ENCODE assay signal across 24 mouse cellular contexts in genomic region chr6:146631847-146632246, GRCm38 (mm10). TPM values are rescaled to one million over a fixed set of nuclear protein-coding genes. Genes with fewer than 3 reads are reported as not detected.
DNase-seq lines count a peak whose midpoint lies in the region; ATAC-seq and TF ChIP-seq lines count a peak whose summit lies in the region.
"Had no signal": no experiment of that assay in that cellular context is flagged by ENCODE, and none has a peak within 500 bp of the region (broad histone marks: within the 10 kb centered on the region; RNA-seq: fewer than 3 reads in every experiment).

No protein-coding gene starts in this region.

- no peaks in the 10 kb centered on the region for H3K36me3 ChIP-seq in heart, embryonic 14.5 days (ENCODE audit: control insufficient read depth, insufficient read depth, low read length)
- H3K36me3 ChIP-seq in megakaryocyte, embryonic 14.5 days (replicated peaks; ENCODE audit: low read length), result peaks cover 29% of the 10 kb centered on the region
- H3K36me3 ChIP-seq in liver, embryonic 11.5 days (ENCODE audit: control insufficient read depth, insufficient read depth, low read length), result no peaks in the 10 kb centered on the region
- no peaks in the 10 kb centered on the region for H3K36me3 ChIP-seq in liver, postnatal 0 days (replicated peaks; ENCODE audit: insufficient read depth, low read length)
- H3K36me3 ChIP-seq in hindbrain, embryonic 11.5 days (ENCODE audit: control insufficient read depth, insufficient read depth, low read length), result no peaks in the 10 kb centered on the region
- no peaks in the 10 kb centered on the region for H3K36me3 ChIP-seq in neural tube, embryonic 15.5 days
- H3K36me3 ChIP-seq: intestine, embryonic 15.5 days; midbrain, embryonic 15.5 days; neural tube, embryonic 13.5 days had no signal

- no peak overlapping the region for H3K9ac ChIP-seq in heart, embryonic 14.5 days (ENCODE audit: low read length)
- peak overlapping the region; percentile 27 for H3K9ac ChIP-seq in liver, embryonic 11.5 days (ENCODE audit: low read depth, low read length)
- peak overlapping the region; percentile 23; the same call in 1 of the 2 replicates for H3K9ac ChIP-seq in liver, postnatal 0 days (replicated peaks)
- H3K9ac ChIP-seq in hindbrain, embryonic 11.5 days (ENCODE audit: low read depth, low read length), result no peak overlapping the region
- H3K9ac ChIP-seq in neural tube, embryonic 15.5 days (replicated peaks), result no peak overlapping the region
- H3K9ac ChIP-seq: forebrain, embryonic 13.5 days; intestine, embryonic 15.5 days; lung, embryonic 14.5 days; midbrain, embryonic 15.5 days; neural tube, embryonic 13.5 days had no signal

- no peak for TF ChIP-seq CTCF in liver, postnatal 0 days (IDR thresholded peaks at IDR 0.05; ENCODE audit: low read depth)

- peaks cover 15 to 17% of the 10 kb centered on the region in 2 experiments; a peak in 3 of 4 replicates for H3K4me1 ChIP-seq in heart, embryonic 14.5 days (ENCODE audit: control insufficient read depth in 2 of 2, insufficient read depth in 2 of 2, low read length in 2 of 2)
- peaks cover 60% of the 10 kb centered on the region for H3K4me1 ChIP-seq in megakaryocyte, embryonic 14.5 days
- H3K4me1 ChIP-seq in liver, embryonic 11.5 days (replicated peaks; ENCODE audit: control insufficient read depth, insufficient read depth, low read length), result peaks cover 30% of the 10 kb centered on the region
- peaks cover 41% of the 10 kb centered on the region for H3K4me1 ChIP-seq in liver, postnatal 0 days (ENCODE audit: insufficient read depth)
- no peaks in the 10 kb centered on the region for H3K4me1 ChIP-seq in hindbrain, embryonic 11.5 days (replicated peaks; ENCODE audit: control insufficient read depth, insufficient read depth, low read length)
- H3K4me1 ChIP-seq in neural tube, embryonic 15.5 days, result peaks cover 14% of the 10 kb centered on the region

- intact Hi-C loops in heart, postnatal 14 days (cut with DNase I), result loop anchor here (5.0 kb wide), 1 partner anchor 130 kb away; the partner anchor contains the start of gene Itpr2

- H3K4me2 ChIP-seq in heart, embryonic 14.5 days (ENCODE audit: low read length), result peak overlapping the region; percentile 30; the same call in 1 of the 2 replicates
- peak overlapping the region; percentile 77 for H3K4me2 ChIP-seq in liver, embryonic 11.5 days
- H3K4me2 ChIP-seq in liver, postnatal 0 days (ENCODE audit: low read depth, low read length), result peak overlapping the region; percentile 85
- no peak overlapping the region for H3K4me2 ChIP-seq in hindbrain, embryonic 11.5 days (replicated peaks; ENCODE audit: low read depth, low read length)
- H3K4me2 ChIP-seq in neural tube, embryonic 15.5 days, result no peak overlapping the region
- H3K4me2 ChIP-seq: forebrain, embryonic 13.5 days; intestine, embryonic 15.5 days; midbrain, embryonic 15.5 days; neural tube, embryonic 13.5 days had no signal

- WGBS in heart, embryonic 14.5 days, result 61% methylated on average over 8 of the region's 8 CpGs
- 57% methylated on average over 8 of the region's 8 CpGs for WGBS in liver, embryonic 11.5 days
- 60% methylated on average over 8 of the region's 8 CpGs for WGBS in liver, postnatal 0 days (ENCODE audit: insufficient replicate concordance)
- 69% methylated on average over 8 of the region's 8 CpGs for WGBS in hindbrain, embryonic 11.5 days
- WGBS in neural tube, embryonic 15.5 days, result 64% methylated on average over 8 of the region's 8 CpGs

- H3K27me3 ChIP-seq in heart, embryonic 14.5 days (ENCODE audit: control insufficient read depth, insufficient read depth, low read length), result no peaks in the 10 kb centered on the region
- no peaks in the 10 kb centered on the region for H3K27me3 ChIP-seq in megakaryocyte, embryonic 14.5 days (replicated peaks)
- no peaks in the 10 kb centered on the region for H3K27me3 ChIP-seq in liver, embryonic 11.5 days (replicated peaks; ENCODE audit: control insufficient read depth, insufficient read depth, low read length)
- no peaks in the 10 kb centered on the region for H3K27me3 ChIP-seq in liver, postnatal 0 days (ENCODE audit: insufficient read depth, low read length)
- no peaks in the 10 kb centered on the region for H3K27me3 ChIP-seq in hindbrain, embryonic 11.5 days (ENCODE audit: control insufficient read depth, insufficient read depth, low read length)
- H3K27me3 ChIP-seq in neural tube, embryonic 15.5 days (replicated peaks), result no peaks in the 10 kb centered on the region
- H3K27me3 ChIP-seq: CH12.LX; forebrain, embryonic 13.5 days; intestine, embryonic 15.5 days; midbrain, embryonic 15.5 days; neural tube, embryonic 13.5 days had no signal

- no peak for TF ChIP-seq EP300 in liver, postnatal 0 days (IDR thresholded peaks at IDR 0.05; ENCODE audit: low read depth)

- H3K27ac ChIP-seq in heart, embryonic 14.5 days (replicated peaks in 1 of 2; ENCODE audit: control insufficient read depth in 1 of 2, insufficient read depth in 1 of 2, low read depth in 2 of 2, low read length in 2 of 2), result no peak overlapping the region
- H3K27ac ChIP-seq in liver, embryonic 11.5 days (ENCODE audit: low read depth, low read length), result peak overlapping the region; percentile 86; the same call in 1 of the 2 replicates
- peak overlapping the region; percentile 60 for H3K27ac ChIP-seq in liver, postnatal 0 days (ENCODE audit: low read depth)
- H3K27ac ChIP-seq in hindbrain, embryonic 11.5 days (ENCODE audit: low read depth, low read length), result no peak overlapping the region
- H3K27ac ChIP-seq in neural tube, embryonic 15.5 days (replicated peaks), result no peak overlapping the region
- H3K27ac ChIP-seq: forebrain, embryonic 13.5 days; intestine, embryonic 15.5 days; left cerebral cortex, adult 2 months; midbrain, embryonic 15.5 days; neural tube, embryonic 13.5 days had no signal

- no peaks in the 10 kb centered on the region for H3K9me3 ChIP-seq in heart, embryonic 14.5 days (ENCODE audit: control insufficient read depth, low read length)
- H3K9me3 ChIP-seq in megakaryocyte, embryonic 14.5 days, result no peaks in the 10 kb centered on the region
- no peaks in the 10 kb centered on the region for H3K9me3 ChIP-seq in liver, embryonic 11.5 days (ENCODE audit: control insufficient read depth, low read length)
- H3K9me3 ChIP-seq in liver, postnatal 0 days (ENCODE audit: low read length), result no peaks in the 10 kb centered on the region
- no peaks in the 10 kb centered on the region for H3K9me3 ChIP-seq in hindbrain, embryonic 11.5 days (ENCODE audit: control insufficient read depth, low read length)
- H3K9me3 ChIP-seq in neural tube, embryonic 15.5 days (replicated peaks), result no peaks in the 10 kb centered on the region
- H3K9me3 ChIP-seq: forebrain, embryonic 13.5 days; intestine, embryonic 15.5 days; midbrain, embryonic 15.5 days; neural tube, embryonic 13.5 days had no signal

- no peak for ATAC-seq in heart, embryonic 14.5 days (ENCODE audit: insufficient number of reproducible peaks, insufficient read depth, low FRiP score, low read depth)
- ATAC-seq in megakaryocyte, adult 5-6 weeks (ENCODE audit: poor library complexity, severe bottlenecking), result no peak
- ATAC-seq in liver, embryonic 11.5 days (replicated peaks; ENCODE audit: low FRiP score), result no peak
- no peak for ATAC-seq in liver, postnatal 0 days
- no peak for ATAC-seq in hindbrain, embryonic 11.5 days (ENCODE audit: low FRiP score)
- no peak for ATAC-seq in neural tube, embryonic 15.5 days (ENCODE audit: low FRiP score)
- ATAC-seq: forebrain, embryonic 13.5 days; hindbrain, embryonic 16.5 days; intestine, embryonic 15.5 days; midbrain, embryonic 15.5 days had no signal

- no peak for DNase-seq in heart, postnatal 14 days
- DNase-seq in liver, embryonic 11.5 days (ENCODE audit: low spot score), result no peak
- no peak for DNase-seq in liver, postnatal 0 days
- DNase-seq in hindbrain, embryonic 11.5 days (ENCODE audit: low spot score), result no peak
- DNase-seq: B cell, adult 2 months; cerebellum, adult 11 months; cerebellum, postnatal 10 days; kidney, adult 8-10 months; left cerebral cortex, postnatal 4 days; lung, embryonic 14.5 days; right cerebral cortex, adult 18-20 months; right cerebral cortex, postnatal 4 days; thymus, postnatal 14 days had no signal

- H3K4me3 ChIP-seq in heart, embryonic 14.5 days (ENCODE audit: control insufficient read depth in 1 of 2, insufficient read depth in 1 of 2, low read depth in 1 of 2, low read length in 2 of 2), result no peak overlapping the region
- peak overlapping the region; percentile 97 for H3K4me3 ChIP-seq in megakaryocyte, embryonic 14.5 days (replicated peaks)
- H3K4me3 ChIP-seq in liver, embryonic 11.5 days (ENCODE audit: low read depth, low read length), result peak overlapping the region; percentile 86; the same call in 1 of the 2 replicates
- no peak overlapping the region for H3K4me3 ChIP-seq in liver, postnatal 0 days (ENCODE audit: low read depth, low read length)
- H3K4me3 ChIP-seq in hindbrain, embryonic 11.5 days (ENCODE audit: low read depth, low read length), result no peak overlapping the region
- no peak overlapping the region for H3K4me3 ChIP-seq in neural tube, embryonic 15.5 days (replicated peaks)
- H3K4me3 ChIP-seq: forebrain, embryonic 13.5 days; intestine, embryonic 15.5 days; left cerebral cortex, adult 2 months; midbrain, embryonic 15.5 days; neural tube, embryonic 13.5 days had no signal

RNA-seq across cellular contexts. Expression of gene Med21, which starts 10.5 kb away (rescaled TPM):
- 153 and 156 TPM in 2 replicates for polyA plus RNA-seq in heart, embryonic 14.5 days (2014; fragmentation: Nextera tagmentation; extraction: Ambion mirVana)
- total RNA-seq in heart, postnatal 14 days (2021), result 10 to 100 TPM; 51.3 to 55.2 TPM
- polyA plus RNA-seq in megakaryocyte, embryonic 14.5 days (2012; ENCODE audit: insufficient read depth, low replicate concordance), result 4.1 TPM in 1 of 2 replicates, not detected in the other
- total RNA-seq in megakaryocyte, adult 5-6 weeks (2015), result 96.7 and 109 TPM in 2 replicates
- total RNA-seq in megakaryocyte, adult 5-6 weeks (2017), result 76.2 and 82.8 TPM in 2 replicates
- polyA plus RNA-seq in liver, embryonic 11.5 days (2014; fragmentation: Nextera tagmentation; extraction: Ambion mirVana), result 97.2 and 112 TPM in 2 replicates
- polyA plus RNA-seq in liver, postnatal 0 days (2015; fragmentation: Nextera tagmentation; extraction: Ambion mirVana), result 52.2 and 53.8 TPM in 2 replicates
- 125 and 132 TPM in 2 replicates for polyA plus RNA-seq in hindbrain, embryonic 11.5 days (2014; fragmentation: Nextera tagmentation; extraction: Ambion mirVana)
- polyA plus RNA-seq in neural tube, embryonic 15.5 days (2015; fragmentation: Nextera tagmentation; extraction: Ambion mirVana), result 124 and 135 TPM in 2 replicates

RNA-seq across cellular contexts. Expression of gene Tm7sf3, which starts 10.8 kb away (rescaled TPM):
- polyA plus RNA-seq in heart, embryonic 14.5 days (2014; fragmentation: Nextera tagmentation; extraction: Ambion mirVana), result 43.2 and 44.7 TPM in 2 replicates
- 10 to 100 TPM; 18.1 to 19.9 TPM for total RNA-seq in heart, postnatal 14 days (2021)
- 11.0 and 20.2 TPM in 2 replicates for polyA plus RNA-seq in megakaryocyte, embryonic 14.5 days (2012; ENCODE audit: insufficient read depth, low replicate concordance)
- 27.8 and 31.6 TPM in 2 replicates for total RNA-seq in megakaryocyte, adult 5-6 weeks (2015)
- total RNA-seq in megakaryocyte, adult 5-6 weeks (2017), result 40.3 and 40.4 TPM in 2 replicates
- polyA plus RNA-seq in liver, embryonic 11.5 days (2014; fragmentation: Nextera tagmentation; extraction: Ambion mirVana), result 47.7 and 57.1 TPM in 2 replicates
- polyA plus RNA-seq in liver, postnatal 0 days (2015; fragmentation: Nextera tagmentation; extraction: Ambion mirVana), result 19.7 and 21.2 TPM in 2 replicates
- polyA plus RNA-seq in hindbrain, embryonic 11.5 days (2014; fragmentation: Nextera tagmentation; extraction: Ambion mirVana), result 25.8 and 27.8 TPM in 2 replicates
- polyA plus RNA-seq in neural tube, embryonic 15.5 days (2015; fragmentation: Nextera tagmentation; extraction: Ambion mirVana), result 29.3 and 31.3 TPM in 2 replicates

RNA-seq across cellular contexts. Expression of gene Ints13, which starts 54.2 kb away (rescaled TPM):
- 41.3 and 42.7 TPM in 2 replicates for polyA plus RNA-seq in heart, embryonic 14.5 days (2014; fragmentation: Nextera tagmentation; extraction: Ambion mirVana)
- total RNA-seq in heart, postnatal 14 days (2021), result 10 to 100 TPM; 20.7 to 24.2 TPM
- 2.1 and 44.0 TPM in 2 replicates for polyA plus RNA-seq in megakaryocyte, embryonic 14.5 days (2012; ENCODE audit: insufficient read depth, low replicate concordance)
- total RNA-seq in megakaryocyte, adult 5-6 weeks (2015), result 59.9 and 80.9 TPM in 2 replicates
- 87.4 and 91.5 TPM in 2 replicates for total RNA-seq in megakaryocyte, adult 5-6 weeks (2017)
- 69.9 and 74.3 TPM in 2 replicates for polyA plus RNA-seq in liver, embryonic 11.5 days (2014; fragmentation: Nextera tagmentation; extraction: Ambion mirVana)
- polyA plus RNA-seq in liver, postnatal 0 days (2015; fragmentation: Nextera tagmentation; extraction: Ambion mirVana), result 14.5 and 17.6 TPM in 2 replicates
- polyA plus RNA-seq in hindbrain, embryonic 11.5 days (2014; fragmentation: Nextera tagmentation; extraction: Ambion mirVana), result 90.9 and 93.7 TPM in 2 replicates
- polyA plus RNA-seq in neural tube, embryonic 15.5 days (2015; fragmentation: Nextera tagmentation; extraction: Ambion mirVana), result 40.5 and 51.7 TPM in 2 replicates

RNA-seq across cellular contexts. Expression of gene Fgfr1op2, which starts 54.8 kb away (rescaled TPM):
- polyA plus RNA-seq in heart, embryonic 14.5 days (2014; fragmentation: Nextera tagmentation; extraction: Ambion mirVana), result 89.0 and 95.3 TPM in 2 replicates
- 10 to 100 TPM; 56.4 to 61.4 TPM for total RNA-seq in heart, postnatal 14 days (2021)
- polyA plus RNA-seq in megakaryocyte, embryonic 14.5 days (2012; ENCODE audit: insufficient read depth, low replicate concordance), result 87.4 and 151 TPM in 2 replicates
- total RNA-seq in megakaryocyte, adult 5-6 weeks (2015), result 166 and 167 TPM in 2 replicates
- 149 and 186 TPM in 2 replicates for total RNA-seq in megakaryocyte, adult 5-6 weeks (2017)
- 126 TPM in 2 replicates for polyA plus RNA-seq in liver, embryonic 11.5 days (2014; fragmentation: Nextera tagmentation; extraction: Ambion mirVana)
- 69.7 and 71.6 TPM in 2 replicates for polyA plus RNA-seq in liver, postnatal 0 days (2015; fragmentation: Nextera tagmentation; extraction: Ambion mirVana)
- 79.8 and 85.1 TPM in 2 replicates for polyA plus RNA-seq in hindbrain, embryonic 11.5 days (2014; fragmentation: Nextera tagmentation; extraction: Ambion mirVana)
- polyA plus RNA-seq in neural tube, embryonic 15.5 days (2015; fragmentation: Nextera tagmentation; extraction: Ambion mirVana), result 39.8 and 57.3 TPM in 2 replicates

Comparison
In these comparisons a context has a peak if more than half of its experiments do, and no peak if none do; other contexts are left out.
1. H3K4me3 ChIP-seq: peak in megakaryocyte, embryonic 14.5 days (single experiment) and liver, embryonic 11.5 days (single experiment); none in heart, embryonic 14.5 days (0 of 2), liver, postnatal 0 days (single experiment), hindbrain, embryonic 11.5 days (single experiment) and neural tube, embryonic 15.5 days (single experiment).
2. H3K27ac ChIP-seq: peak in liver, embryonic 11.5 days (single experiment) and liver, postnatal 0 days (single experiment); none in heart, embryonic 14.5 days (0 of 2), hindbrain, embryonic 11.5 days (single experiment) and neural tube, embryonic 15.5 days (single experiment).
3. H3K4me2 ChIP-seq: peak in heart, embryonic 14.5 days (single experiment), liver, embryonic 11.5 days (single experiment) and liver, postnatal 0 days (single experiment); none in hindbrain, embryonic 11.5 days (single experiment) and neural tube, embryonic 15.5 days (single experiment).
4. H3K9ac ChIP-seq: peak in liver, embryonic 11.5 days (single experiment) and liver, postnatal 0 days (single experiment); none in heart, embryonic 14.5 days (single experiment), hindbrain, embryonic 11.5 days (single experiment) and neural tube, embryonic 15.5 days (single experiment).
5. RNA of gene Med21, which starts 10.5 kb away (polyA plus RNA-seq): 153 to 156 TPM in heart, embryonic 14.5 days, 124 to 135 TPM in neural tube, embryonic 15.5 days, 125 to 132 TPM in hindbrain, embryonic 11.5 days, 97.2 to 112 TPM in liver, embryonic 11.5 days and 52.2 to 53.8 TPM in liver, postnatal 0 days; 4.1 TPM in megakaryocyte, embryonic 14.5 days; every median in the first group is over 10 times any median in the second.